Mouse (Mus musculus) kidney, embryonic 15.5 days (tissue): Measurements from ENCODE around the gene Efcab7. TPM values are rescaled to one million over a fixed set of nuclear protein-coding genes. Genes with fewer than 3 reads are reported as not detected.
A peak's percentile ranks its signal among the peaks of the same experiment; 100 is the strongest.

ENCODE experiments used
- ATAC-seq: fragments of 200-750 bp; cut with Nextera tagmentation; replicated peaks from 2 replicates; pipeline ENCODE4 v1.8.0; 2017; ENCODE audit warnings: moderate TSS enrichment; ENCODE audit not compliant: low FRiP score
- H3K27ac ChIP-seq: fragments of 300-500 bp; sonication (generic); 2 replicates; pipeline ENCODE4 v1.5.1; 2015; ENCODE audit warnings: mild to moderate bottlenecking, inconsistent platforms
- H3K27me3 ChIP-seq: fragments of 300-500 bp; sonication (generic); 2 replicates; pipeline ENCODE4 v1.6.1; 2015; ENCODE audit warnings: inconsistent platforms
- H3K36me3 ChIP-seq: fragments of 300-500 bp; sonication (generic); 2 replicates; pipeline ENCODE4 v1.6.1; 2015; ENCODE audit warnings: inconsistent platforms
- H3K4me1 ChIP-seq: fragments of 300-500 bp; sonication (generic); 2 replicates; pipeline ENCODE4 v1.6.1; 2015; ENCODE audit warnings: inconsistent platforms
- H3K4me2 ChIP-seq: fragments of 300-500 bp; sonication (generic); 2 replicates; pipeline ENCODE4 v1.6.1; 2015; ENCODE audit warnings: moderate library complexity, mild to moderate bottlenecking, inconsistent platforms
- H3K4me3 ChIP-seq: fragments of 300-500 bp; sonication (generic); replicated peaks from 2 replicates; pipeline ENCODE4 v1.5.1; 2015; ENCODE audit warnings: mild to moderate bottlenecking, inconsistent platforms
- H3K9ac ChIP-seq: fragments of 300-500 bp; sonication (generic); 2 replicates; pipeline ENCODE4 v1.6.1; 2015; ENCODE audit warnings: mild to moderate bottlenecking, inconsistent platforms
- H3K9me3 ChIP-seq: fragments of 300-500 bp; sonication (generic); replicated peaks from 2 replicates; pipeline ENCODE4 v1.6.1; 2016; ENCODE audit warnings: inconsistent platforms
- WGBS: fragments of 180-500 bp; shearing (Covaris S2); methylation state at CpG from one replicate; pipeline ENCODE4 v1.1.7; 2015; ENCODE audit warnings: mixed read lengths; 5-methylcytosine and 5-hydroxymethylcytosine counted together
- polyA plus RNA-seq: library from polyadenylated mRNA; unstranded; fragments of >200 nt; fragmentation: Nextera tagmentation; extraction: Ambion mirVana; gene quantifications from 2 replicates; pipeline ENCODE4 v1.2.1, GENCODE M21; 2015

The Efcab7 gene
- polyA plus RNA-seq, 1 experiment from 2014 or later = 24.1 TPM

- 55% methylated on average over 1 of the region's 1 CpGs for WGBS
- no peak for ATAC-seq
- Histone ChIP-seq H3K27ac (no peak overlapping the region), H3K9ac (no peak overlapping the region), H3K4me2 (no peak overlapping the region), H3K36me3 (no peaks in the 10 kb centered on the region), H3K27me3 (no peaks in the 10 kb centered on the region), H3K4me1 (no peaks in the 10 kb centered on the region), H3K9me3 (no peaks in the 10 kb centered on the region), H3K4me3 (no peak overlapping the region)
These were observed 118.2 kb downstream of the Efcab7 start for GRCm38 (mm10) chr4:99947192-99947591.

GRCm38 (mm10) chr4:99947896-99948295 lies 118.9 kb downstream of the Efcab7 start:
- Histone ChIP-seq H3K27me3 (no peaks in the 10 kb centered on the region), H3K27ac (no peak overlapping the region), H3K9me3 (no peaks in the 10 kb centered on the region), H3K4me3 (no peak overlapping the region), H3K9ac (no peak overlapping the region), H3K36me3 (no peaks in the 10 kb centered on the region), H3K4me2 (no peak overlapping the region), H3K4me1 (no peaks in the 10 kb centered on the region)
- ATAC-seq = no peak
- WGBS = 94% methylated on average over 1 of the region's 1 CpGs

GRCm38 (mm10) chr4:99953904-99954303 lies 124.9 kb downstream of the Efcab7 start:
- H3K4me2 ChIP-seq = no peak overlapping the region
- peaks cover 7% of the 10 kb centered on the region; the same call in 1 of the 2 replicates for H3K4me1 ChIP-seq
- H3K9me3 ChIP-seq = no peaks in the 10 kb centered on the region
- H3K9ac ChIP-seq = no peak overlapping the region
- H3K36me3 ChIP-seq = no peaks in the 10 kb centered on the region
- H3K27ac ChIP-seq = no peak overlapping the region
- H3K27me3 ChIP-seq = no peaks in the 10 kb centered on the region
- WGBS = 88% methylated on average over 2 of the region's 2 CpGs
- 0 out of 2 replicates have a peak, but pooled peaks have one; percentile 29 for ATAC-seq
- H3K4me3 ChIP-seq = no peak overlapping the region

DNA sequence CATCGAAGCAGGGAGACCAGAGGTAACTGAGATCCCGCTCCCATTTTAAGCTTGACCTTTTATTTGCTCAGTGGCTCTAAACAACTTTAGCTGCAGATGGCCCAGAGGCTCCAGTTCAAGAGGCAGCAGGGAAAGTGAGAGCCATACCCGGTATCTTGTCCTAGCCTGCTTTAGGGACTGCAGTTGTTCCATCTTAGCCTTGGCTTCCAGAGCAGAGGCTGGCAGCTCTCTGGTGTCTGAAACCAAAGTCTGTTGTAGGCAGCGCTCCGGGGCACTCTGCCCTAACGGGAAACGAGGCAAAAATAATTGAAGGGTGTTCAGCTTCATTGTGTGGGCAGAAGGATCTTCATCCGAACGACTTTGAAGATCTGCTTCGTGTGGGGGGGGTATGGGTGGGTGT lies 126.4 kb downstream of the Efcab7 start:
- H3K4me3 ChIP-seq = no peak overlapping the region
- no peak overlapping the region for H3K27ac ChIP-seq
- H3K27me3 ChIP-seq = no peaks in the 10 kb centered on the region
- H3K4me1 ChIP-seq = peaks cover 7% of the 10 kb centered on the region; the same call in 1 of the 2 replicates
- H3K36me3 ChIP-seq = no peaks in the 10 kb centered on the region
- H3K9ac ChIP-seq = no peak overlapping the region
- ATAC-seq = no peak
- H3K9me3 ChIP-seq = no peaks in the 10 kb centered on the region
- 58% methylated on average over 10 of the region's 10 CpGs for WGBS
- no peak overlapping the region for H3K4me2 ChIP-seq

- Histone ChIP-seq H3K9ac (no peak overlapping the region), H3K27me3 (no peaks in the 10 kb centered on the region), H3K27ac (no peak overlapping the region), H3K36me3 (no peaks in the 10 kb centered on the region), H3K4me3 (no peak overlapping the region), H3K9me3 (no peaks in the 10 kb centered on the region), H3K4me2 (no peak overlapping the region), H3K4me1 (peaks cover 7% of the 10 kb centered on the region; the same call in 1 of the 2 replicates)
- WGBS = 89% methylated on average over 4 of the region's 4 CpGs
- no peak for ATAC-seq
These were observed 128.2 kb downstream of the Efcab7 start for GRCm38 (mm10) chr4:99957186-99957585.

GRCm38 (mm10) chr4:99958084-99958815 lies 129.3 kb downstream of the Efcab7 start:
- H3K9ac ChIP-seq = no peak overlapping the region
- WGBS = 78% methylated on average over 7 of the region's 7 CpGs
- no peaks in the 10 kb centered on the region for H3K27me3 ChIP-seq
- no peaks in the 10 kb centered on the region for H3K36me3 ChIP-seq
- no peak overlapping the region for H3K4me2 ChIP-seq
- H3K4me1 ChIP-seq = peaks cover 7% of the 10 kb centered on the region; the same call in 1 of the 2 replicates
- H3K9me3 ChIP-seq = no peaks in the 10 kb centered on the region
- ATAC-seq = no peak
- no peak overlapping the region for H3K27ac ChIP-seq
- no peak overlapping the region for H3K4me3 ChIP-seq

GRCm38 (mm10) chr4:99959308-99959707 lies 130.3 kb downstream of the Efcab7 start:
- no peak overlapping the region for H3K9ac ChIP-seq
- H3K27ac ChIP-seq = no peak overlapping the region
- no peak for ATAC-seq
- H3K36me3 ChIP-seq = peaks cover 7% of the 10 kb centered on the region
- H3K27me3 ChIP-seq = no peaks in the 10 kb centered on the region
- WGBS = 83% methylated on average over 3 of the region's 3 CpGs
- no peaks in the 10 kb centered on the region for H3K9me3 ChIP-seq
- no peak overlapping the region for H3K4me3 ChIP-seq
- no peak overlapping the region for H3K4me2 ChIP-seq
- H3K4me1 ChIP-seq = peaks cover 7% of the 10 kb centered on the region; the same call in 1 of the 2 replicates

Other genes with a start within 250 kb of the Efcab7 start
- 0.15 and 0.17 TPM in 2 replicates for gene Foxd3, start 172.9 kb upstream of the Efcab7 start, polyA plus RNA-seq
- gene Alg6, start 113.5 kb upstream of the Efcab7 start, polyA plus RNA-seq = 26.8 and 27.0 TPM in 2 replicates
- 66.8 and 72.0 TPM in 2 replicates for gene Pgm1, start 100.2 kb downstream of the Efcab7 start, polyA plus RNA-seq
- gene Itgb3bp, start 100.6 kb downstream of the Efcab7 start, polyA plus RNA-seq = 37.8 and 45.0 TPM in 2 replicates